18 mouse cellular contexts compared by ENCODE assay signal in the genomic region with DNA sequence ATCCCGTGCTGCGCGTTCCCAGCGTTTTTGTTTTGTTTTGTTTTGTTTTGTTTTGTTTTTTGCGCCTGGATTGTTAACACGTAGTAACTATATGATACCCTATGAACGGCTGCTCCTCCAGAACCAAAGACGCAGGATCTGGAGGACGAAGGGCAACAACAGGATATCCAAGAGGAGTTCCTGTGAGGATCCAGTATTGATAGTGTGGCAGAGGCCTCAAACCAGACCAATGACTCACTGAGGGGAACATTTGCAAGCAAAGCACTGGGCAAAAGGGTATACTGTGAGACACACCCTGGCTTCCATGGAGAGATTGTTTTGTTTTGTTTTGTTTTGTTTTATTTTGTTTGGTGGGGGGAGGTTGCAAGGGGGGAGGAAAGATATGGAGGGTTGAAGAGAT.
DNase-seq lines count a peak whose midpoint lies in the region; ATAC-seq and TF ChIP-seq lines count a peak whose summit lies in the region.
"Had no signal": no experiment of that assay in that cellular context is flagged by ENCODE, and none has a peak within 500 bp of the region (broad histone marks: within the 10 kb centered on the region; RNA-seq: fewer than 3 reads in every experiment).

No protein-coding gene starts in this region.

- no peak overlapping the region for H3K4me3 ChIP-seq in intestine, embryonic 16.5 days (ENCODE audit: low read length)
- no peak overlapping the region for H3K4me3 ChIP-seq in intestine, embryonic 15.5 days (replicated peaks)
- H3K4me3 ChIP-seq in bone marrow macrophage, adult 2 months (ENCODE audit: insufficient read depth, low read length), result no peak overlapping the region
- no peak overlapping the region for H3K4me3 ChIP-seq in small intestine, adult 2 months (ENCODE audit: low read depth, low read length)
- no peak overlapping the region for H3K4me3 ChIP-seq in lung, adult 2 months (replicated peaks; ENCODE audit: extremely low read depth, low read depth, low read length)
- H3K4me3 ChIP-seq in kidney, embryonic 14.5 days (ENCODE audit: low read length), result no peak overlapping the region
- H3K4me3 ChIP-seq: embryonic facial prominence, embryonic 13.5 days; forebrain, embryonic 12.5 days; heart, embryonic 15.5 days; hindbrain, embryonic 13.5 days had no signal

- no peaks in the 10 kb centered on the region for H3K36me3 ChIP-seq in intestine, embryonic 16.5 days (ENCODE audit: control insufficient read depth, insufficient read depth, low read length)
- H3K36me3 ChIP-seq in intestine, embryonic 15.5 days, result no peaks in the 10 kb centered on the region
- H3K36me3 ChIP-seq in small intestine, adult 2 months (ENCODE audit: control insufficient read depth, insufficient read depth, low read length), result no peaks in the 10 kb centered on the region
- no peaks in the 10 kb centered on the region for H3K36me3 ChIP-seq in kidney, embryonic 14.5 days (ENCODE audit: control insufficient read depth, insufficient read depth, low read length)
- H3K36me3 ChIP-seq: embryonic facial prominence, embryonic 13.5 days; forebrain, embryonic 12.5 days; heart, embryonic 10.5 days; heart, embryonic 15.5 days; hindbrain, embryonic 13.5 days had no signal

- no peak overlapping the region for H3K4me2 ChIP-seq in intestine, embryonic 16.5 days (ENCODE audit: low read depth, low read length)
- H3K4me2 ChIP-seq in intestine, embryonic 15.5 days (replicated peaks), result no peak overlapping the region
- no peak overlapping the region for H3K4me2 ChIP-seq in kidney, embryonic 14.5 days (replicated peaks; ENCODE audit: low read depth, low read length)
- H3K4me2 ChIP-seq: embryonic facial prominence, embryonic 13.5 days; forebrain, embryonic 12.5 days; hindbrain, embryonic 13.5 days had no signal

- no peak for TF ChIP-seq CTCF in bone marrow macrophage, adult 2 months (IDR thresholded peaks at IDR 0.05; ENCODE audit: low read depth, low read length)
- no peak for TF ChIP-seq CTCF in small intestine, adult 2 months (IDR thresholded peaks at IDR 0.05; ENCODE audit: extremely low read depth, insufficient read length, insufficient replicate concordance, low read depth, low read length)
- TF ChIP-seq CTCF in lung, adult 2 months (IDR thresholded peaks at IDR 0.05; ENCODE audit: insufficient read depth, low read length), result no peak

- no peak overlapping the region for H3K9ac ChIP-seq in intestine, embryonic 16.5 days (ENCODE audit: low read depth, low read length)
- H3K9ac ChIP-seq in intestine, embryonic 15.5 days, result no peak overlapping the region
- no peak overlapping the region for H3K9ac ChIP-seq in kidney, embryonic 14.5 days (ENCODE audit: low read depth, low read length)
- H3K9ac ChIP-seq: embryonic facial prominence, embryonic 13.5 days; forebrain, embryonic 12.5 days; heart, embryonic 15.5 days; hindbrain, embryonic 13.5 days had no signal

- 86% methylated on average over 9 of the region's 9 CpGs for WGBS in intestine, embryonic 16.5 days
- 87% methylated on average over 9 of the region's 9 CpGs for whole genome bisulfite sequencing in intestine, embryonic 15.5 days
- WGBS in small intestine, adult 2 months, result 89% methylated on average over 9 of the region's 9 CpGs
- WGBS in lung, adult 2 months, result 85% methylated on average over 9 of the region's 9 CpGs
- 87% methylated on average over 9 of the region's 9 CpGs for WGBS in kidney, embryonic 14.5 days

- H3K9me3 ChIP-seq in intestine, embryonic 16.5 days (ENCODE audit: control insufficient read depth, low read length), result no peaks in the 10 kb centered on the region
- H3K9me3 ChIP-seq in intestine, embryonic 15.5 days, result no peaks in the 10 kb centered on the region
- H3K9me3 ChIP-seq in kidney, embryonic 14.5 days (ENCODE audit: control insufficient read depth, low read length), result no peaks in the 10 kb centered on the region
- H3K9me3 ChIP-seq: embryonic facial prominence, embryonic 13.5 days; forebrain, embryonic 12.5 days; heart, embryonic 10.5 days; heart, embryonic 15.5 days; hindbrain, embryonic 13.5 days had no signal

- H3K4me1 ChIP-seq in intestine, embryonic 16.5 days (ENCODE audit: control insufficient read depth, insufficient read depth, low read length), result peaks cover 6% of the 10 kb centered on the region; the same call in 1 of the 2 replicates
- peaks cover 4% of the 10 kb centered on the region; the same call in 1 of the 2 replicates for H3K4me1 ChIP-seq in intestine, embryonic 15.5 days (replicated peaks)
- H3K4me1 ChIP-seq in bone marrow macrophage, adult 2 months (ENCODE audit: control insufficient read depth, insufficient read depth, low read length), result peaks cover 53% of the 10 kb centered on the region
- H3K4me1 ChIP-seq in small intestine, adult 2 months (ENCODE audit: control insufficient read depth, insufficient read depth, insufficient read length, low read length), result peaks cover 8% of the 10 kb centered on the region
- H3K4me1 ChIP-seq in lung, adult 2 months (ENCODE audit: control insufficient read depth, insufficient read depth, low read length), result peaks cover 4% of the 10 kb centered on the region
- H3K4me1 ChIP-seq in kidney, embryonic 14.5 days (ENCODE audit: control insufficient read depth, insufficient read depth, low read length), result peaks cover 16% of the 10 kb centered on the region; the same call in 1 of the 2 replicates

- no peak for TF ChIP-seq POLR2A in bone marrow macrophage, adult 2 months (IDR thresholded peaks at IDR 0.05; ENCODE audit: borderline replicate concordance, low read depth, low read length)
- TF ChIP-seq POLR2A in small intestine, adult 2 months (IDR thresholded peaks at IDR 0.05; ENCODE audit: low read depth, low read length), result no peak
- no peak for TF ChIP-seq POLR2A in lung, adult 2 months (IDR thresholded peaks at IDR 0.05; ENCODE audit: borderline replicate concordance, extremely low read depth, low read depth, low read length)

- 0 out of 2 replicates have a peak, but pooled peaks have one; percentile 3 for ATAC-seq in intestine, embryonic 16.5 days
- no peak for ATAC-seq in intestine, embryonic 15.5 days
- no peak for ATAC-seq in kidney, embryonic 14.5 days (ENCODE audit: low FRiP score, low TSS enrichment)
- ATAC-seq: forebrain, embryonic 16.5 days had no signal

- DNase-seq in adipocyte (ENCODE audit: low spot score), result peak; percentile 25
- no peak for DNase-seq in lung, adult 2 months
- DNase-seq: cerebellum, adult 18-20 months; cerebellum, adult 9-11 months; cerebellum, postnatal 36 days; gastrocnemius, postnatal 10 days had no signal

- no peak overlapping the region for H3K27ac ChIP-seq in intestine, embryonic 16.5 days (ENCODE audit: low read length)
- H3K27ac ChIP-seq in intestine, embryonic 15.5 days, result no peak overlapping the region
- H3K27ac ChIP-seq in bone marrow macrophage, adult 2 months (ENCODE audit: insufficient read depth, low read depth, low read length), result peak overlapping the region; percentile 66
- peak overlapping the region; percentile 71 for H3K27ac ChIP-seq in small intestine, adult 2 months (ENCODE audit: insufficient read depth, low read depth, low read length)
- H3K27ac ChIP-seq in kidney, embryonic 14.5 days (ENCODE audit: low read depth, low read length), result no peak overlapping the region
- H3K27ac ChIP-seq: embryonic facial prominence, embryonic 13.5 days; forebrain, embryonic 12.5 days; heart, embryonic 15.5 days; hindbrain, embryonic 13.5 days; hindbrain, postnatal 0 days had no signal

- no peaks in the 10 kb centered on the region for H3K27me3 ChIP-seq in intestine, embryonic 16.5 days (replicated peaks; ENCODE audit: control insufficient read depth, insufficient read depth, low read length)
- no peaks in the 10 kb centered on the region for H3K27me3 ChIP-seq in intestine, embryonic 15.5 days (replicated peaks)
- H3K27me3 ChIP-seq in small intestine, adult 2 months (ENCODE audit: control insufficient read depth, insufficient read depth, low read length), result no peaks in the 10 kb centered on the region
- H3K27me3 ChIP-seq in kidney, embryonic 14.5 days (ENCODE audit: control insufficient read depth, insufficient read depth, low read length), result 0 out of 2 replicates have a peak, but pooled peaks cover 3% of the 10 kb centered on the region
- H3K27me3 ChIP-seq: embryonic facial prominence, embryonic 13.5 days; heart, embryonic 15.5 days had no signal

Comparison
In these comparisons a context has a peak if more than half of its experiments do, and no peak if none do; other contexts are left out.
1. H3K27ac ChIP-seq: peak in bone marrow macrophage, adult 2 months (single experiment) and small intestine, adult 2 months (single experiment); none in intestine, embryonic 16.5 days (single experiment), intestine, embryonic 15.5 days (single experiment) and kidney, embryonic 14.5 days (single experiment).